Mouse (Mus musculus): ENCODE results near the gene Dip2a.
A peak's percentile ranks its signal among the peaks of the same experiment; 100 is the strongest.

Gene Dip2a

GRCm38 (mm10) chr10:76344711-76345539 is at the start of gene Dip2a:
Gene Dip2a (minus strand): TSS chr10:76345291.
- DNase-seq (ENCODE audit: low spot score in 2 of 2), result peak; percentile 93 to 96

- DNase-seq (ENCODE audit: low spot score in 2 of 2), result no peak
Observed at GRCm38 (mm10) chr10:76392596-76392995, 47.5 kb upstream of the Dip2a start.

- DNase-seq (ENCODE audit: low spot score in 2 of 2), result peak; percentile 18 to 43
Observed at GRCm38 (mm10) chr10:76391786-76392185, 46.7 kb upstream of the Dip2a start.

GRCm38 (mm10) chr10:76391166-76391565 is 46.1 kb upstream of the Dip2a start:
- DNase-seq (ENCODE audit: low spot score in 2 of 2), result no peak

GRCm38 (mm10) chr10:76374981-76375380 is 29.9 kb upstream of the Dip2a start:
- DNase-seq (ENCODE audit: low spot score in 2 of 2), result no peak

- DNase-seq (ENCODE audit: low spot score in 2 of 2), result no peak
Observed at GRCm38 (mm10) chr10:76371736-76372135, 26.6 kb upstream of the Dip2a start.

GRCm38 (mm10) chr10:76368766-76369165 is 23.7 kb upstream of the Dip2a start:
- DNase-seq (ENCODE audit: low spot score in 2 of 2), result no peak

- no peak for DNase-seq (ENCODE audit: low spot score in 2 of 2)
Observed at GRCm38 (mm10) chr10:76363233-76363632, 18.1 kb upstream of the Dip2a start.

- no peak for DNase-seq (ENCODE audit: low spot score in 2 of 2)
Observed at GRCm38 (mm10) chr10:76358468-76358867, 13.4 kb upstream of the Dip2a start.

GRCm38 (mm10) chr10:76357286-76357875 is 12.3 kb upstream of the Dip2a start:
- DNase-seq (ENCODE audit: low spot score in 2 of 2), result no peak

GRCm38 (mm10) chr10:76354974-76355373 is 9.9 kb upstream of the Dip2a start:
- DNase-seq (ENCODE audit: low spot score in 2 of 2), result no peak

- DNase-seq (ENCODE audit: low spot score in 2 of 2), result no peak
Observed at GRCm38 (mm10) chr10:76353986-76354385, 8.9 kb upstream of the Dip2a start.

- DNase-seq (ENCODE audit: low spot score in 2 of 2), result no peak
Observed at GRCm38 (mm10) chr10:76351953-76352352, 6.9 kb upstream of the Dip2a start.

- DNase-seq (ENCODE audit: low spot score in 2 of 2), result peak; percentile 68 to 87
Observed at GRCm38 (mm10) chr10:76346589-76346988, 1.5 kb upstream of the Dip2a start.

GRCm38 (mm10) chr10:76346043-76346491 is 976 bp upstream of the Dip2a start:
- DNase-seq (ENCODE audit: low spot score in 2 of 2), result peak; percentile 16 to 40

- no peak for DNase-seq (ENCODE audit: low spot score in 2 of 2)
Observed at GRCm38 (mm10) chr10:76345540-76345902, 430 bp upstream of the Dip2a start.

- DNase-seq (ENCODE audit: low spot score in 2 of 2), result no peak
Observed at GRCm38 (mm10) chr10:76334350-76334749, 10.7 kb downstream of the Dip2a start.

- no peak for DNase-seq (ENCODE audit: low spot score in 2 of 2)
Observed at GRCm38 (mm10) chr10:76332040-76332439, 13.1 kb downstream of the Dip2a start.

- no peak for DNase-seq (ENCODE audit: low spot score in 2 of 2)
Observed at GRCm38 (mm10) chr10:76329093-76329492, 16.0 kb downstream of the Dip2a start.

GRCm38 (mm10) chr10:76328574-76328973 is 16.5 kb downstream of the Dip2a start:
- DNase-seq (ENCODE audit: low spot score in 2 of 2), result no peak

GRCm38 (mm10) chr10:76326304-76327006 is 18.6 kb downstream of the Dip2a start:
- peak; percentile 12 to 51 for DNase-seq (ENCODE audit: low spot score in 2 of 2)

GRCm38 (mm10) chr10:76317623-76318022 is 27.5 kb downstream of the Dip2a start:
- no peak for DNase-seq (ENCODE audit: low spot score in 2 of 2)

- DNase-seq (ENCODE audit: low spot score in 2 of 2), result no peak
Observed at GRCm38 (mm10) chr10:76316194-76316593, 28.9 kb downstream of the Dip2a start.

Measured in spleen, postnatal 10 days (tissue).